Mouse (Mus musculus): ENCODE measurements at regions not wholly inside any gene's neighbourhood (a gene's known extent, or its start where the extent isn't known, plus 50 kb on each side); places are given as distances from the start of the nearest gene placed in this dataset.
A peak's percentile ranks its signal among the peaks of the same experiment; 100 is the strongest.

- DNase-seq (ENCODE audit: low spot score): no peak
These were observed 745.9 kb downstream of the Tmem182 start for GRCm38 (mm10) chr1:41551271-41551670.

DNA sequence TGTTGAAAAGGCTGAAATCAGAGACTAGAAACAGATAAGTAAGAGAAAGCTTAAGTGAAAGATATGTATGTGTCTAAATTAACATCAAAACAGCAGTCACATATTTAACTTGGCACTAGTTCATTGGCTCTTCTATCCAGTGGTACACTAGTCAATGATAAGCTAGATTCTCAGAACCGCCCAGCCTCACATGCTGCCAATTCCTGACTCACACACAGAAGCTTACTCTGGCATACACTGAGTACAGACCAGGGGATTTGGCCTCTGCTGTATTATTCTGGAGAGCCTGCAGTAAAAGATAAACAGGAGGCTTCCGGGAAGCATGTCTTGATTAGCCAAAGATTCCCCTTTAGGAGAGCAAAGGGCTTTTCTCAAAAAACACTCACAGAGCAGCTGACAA lies 750.2 kb downstream of the Tmem182 start:
- DNase-seq (ENCODE audit: low spot score): no peak

GRCm38 (mm10) chr1:41559101-41559665 lies 753.8 kb downstream of the Tmem182 start:
- DNase-seq (ENCODE audit: low spot score): no peak

DNA sequence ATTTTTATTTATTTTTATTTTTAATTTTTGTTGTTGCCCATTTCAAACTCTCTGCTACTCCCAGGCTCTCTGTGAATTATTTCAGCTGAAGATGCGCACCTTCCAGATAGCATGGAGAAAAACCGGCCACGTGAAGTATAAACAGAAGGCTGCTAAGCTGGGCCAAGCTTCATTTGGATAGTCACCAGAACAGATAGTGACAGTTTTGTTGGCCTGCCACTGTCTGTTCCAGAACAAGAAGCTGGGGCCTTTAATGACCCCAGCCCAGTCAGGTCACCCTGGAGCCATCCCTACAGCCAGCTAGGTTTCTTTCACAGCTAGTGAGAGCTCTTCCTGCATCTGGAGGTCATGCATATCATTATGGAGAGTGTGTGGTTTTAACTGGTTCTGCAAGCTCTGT lies 754.6 kb downstream of the Tmem182 start:
- no peak for DNase-seq (ENCODE audit: low spot score)

- no peak for DNase-seq (ENCODE audit: low spot score)
These were observed 798.1 kb downstream of the Tmem182 start for GRCm38 (mm10) chr1:41603471-41603870.

DNA sequence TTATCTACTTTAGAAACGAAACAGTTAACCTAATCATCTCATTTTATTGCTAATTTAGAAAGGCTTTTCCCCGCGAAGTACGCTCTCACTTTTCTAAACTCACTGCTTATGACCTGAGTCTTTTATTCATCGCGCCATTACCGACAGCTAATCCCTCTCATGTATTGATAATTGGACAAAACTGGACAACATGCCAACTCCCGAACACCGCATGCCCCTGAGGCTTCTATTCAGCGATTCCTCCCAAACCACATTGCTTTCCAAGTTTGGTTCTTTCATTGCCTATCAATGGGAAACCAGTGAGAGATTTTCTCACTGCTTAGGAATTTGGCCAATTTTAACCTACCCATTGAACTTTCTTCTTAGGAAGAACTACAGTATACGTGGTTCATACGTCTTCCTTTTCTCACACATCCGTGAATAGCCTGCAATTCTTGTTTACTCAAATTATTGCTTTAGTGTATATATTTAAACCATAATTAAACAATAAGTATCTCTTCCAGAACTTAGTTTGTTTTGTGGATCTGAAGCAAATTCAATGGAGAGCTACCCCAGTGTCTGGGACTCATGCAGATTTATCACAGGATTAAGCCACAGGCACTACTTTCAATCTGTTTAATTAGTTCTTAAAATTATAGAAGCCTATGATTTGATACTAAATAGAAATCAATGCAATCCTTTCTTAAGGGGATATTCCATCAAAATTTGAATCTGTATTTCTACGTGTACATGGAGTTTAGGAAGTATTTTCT lies 799.8 kb downstream of the Tmem182 start:
- peak; percentile 56 for DNase-seq (ENCODE audit: low spot score)

- peak; percentile 29 for DNase-seq (ENCODE audit: low spot score)
These were observed 800.3 kb downstream of the Tmem182 start for GRCm38 (mm10) chr1:41605748-41606131.

DNA sequence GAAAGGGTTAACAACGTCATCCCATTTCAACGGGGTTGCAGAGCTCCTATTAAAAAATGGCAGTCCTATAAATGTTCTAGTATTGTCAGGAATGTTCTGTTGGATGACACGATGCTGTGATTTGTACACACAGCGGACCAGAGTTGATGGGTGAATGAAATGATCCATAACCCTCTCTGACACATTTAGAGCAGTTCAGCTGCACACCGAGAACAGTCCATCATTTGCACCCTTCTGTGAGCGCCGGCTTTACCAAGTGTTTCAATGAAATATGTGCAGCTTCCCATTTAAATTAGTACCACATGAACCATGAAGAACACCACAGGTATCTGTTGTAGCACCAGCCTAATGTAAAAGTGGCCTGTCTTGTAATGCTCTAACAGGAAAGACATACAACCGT lies 805.4 kb downstream of the Tmem182 start:
- DNase-seq (ENCODE audit: low spot score): peak; percentile 56

GRCm38 (mm10) chr1:41651804-41652203 lies 846.4 kb downstream of the Tmem182 start:
- peak; percentile 36 for DNase-seq (ENCODE audit: low spot score)

DNA sequence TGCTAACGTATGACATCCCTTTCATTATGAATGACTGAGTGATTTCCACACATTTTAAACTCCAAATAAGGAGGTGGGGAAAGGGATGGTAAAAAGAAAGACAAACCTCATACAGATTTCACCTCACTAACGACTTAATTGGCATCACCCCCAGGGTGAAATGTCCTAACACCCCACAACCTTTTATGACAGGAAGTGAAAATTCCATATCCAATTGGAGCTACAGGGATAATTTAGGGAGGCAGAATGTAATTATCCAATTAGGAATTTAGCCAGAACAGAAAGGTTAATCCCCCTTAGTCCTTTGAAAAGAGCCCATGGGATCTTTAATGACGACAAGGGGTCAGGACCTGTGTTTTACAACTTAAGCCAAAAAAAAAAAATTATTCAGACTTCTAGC lies 846.8 kb downstream of the Tmem182 start:
- peak; percentile 45 for DNase-seq (ENCODE audit: low spot score)

- peak; percentile 68 for DNase-seq (ENCODE audit: low spot score)
These were observed 847.4 kb downstream of the Tmem182 start for GRCm38 (mm10) chr1:41652646-41653427.

DNA sequence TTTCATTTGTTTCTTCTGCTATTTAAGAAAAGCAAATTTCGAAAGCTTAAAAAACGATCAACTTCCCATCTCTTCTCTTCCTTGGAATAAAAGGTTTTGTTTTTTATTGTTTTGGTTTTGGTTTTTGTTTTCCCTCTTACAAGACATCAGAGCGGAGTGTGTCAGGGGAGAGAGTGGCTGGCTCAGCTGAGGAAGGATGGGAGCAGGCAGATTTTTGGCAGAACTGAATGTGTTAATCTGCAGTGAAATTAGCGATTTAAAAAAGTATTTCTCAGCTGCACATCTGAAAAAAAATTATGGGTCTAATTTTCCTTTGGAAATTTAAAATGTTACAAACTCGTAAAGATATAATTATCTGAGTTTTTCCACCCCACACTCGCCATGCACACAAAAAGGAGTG lies 868.7 kb downstream of the Tmem182 start:
- no peak for DNase-seq (ENCODE audit: low spot score)

GRCm38 (mm10) chr1:41675345-41675744 lies 869.9 kb downstream of the Tmem182 start:
- no peak for DNase-seq (ENCODE audit: low spot score)

GRCm38 (mm10) chr1:41705692-41706091 lies 900.3 kb downstream of the Tmem182 start:
- DNase-seq (ENCODE audit: low spot score): no peak

- DNase-seq (ENCODE audit: low spot score): peak; percentile 46
These were observed 937.4 kb downstream of the Tmem182 start for GRCm38 (mm10) chr1:41742644-41743331.

DNA sequence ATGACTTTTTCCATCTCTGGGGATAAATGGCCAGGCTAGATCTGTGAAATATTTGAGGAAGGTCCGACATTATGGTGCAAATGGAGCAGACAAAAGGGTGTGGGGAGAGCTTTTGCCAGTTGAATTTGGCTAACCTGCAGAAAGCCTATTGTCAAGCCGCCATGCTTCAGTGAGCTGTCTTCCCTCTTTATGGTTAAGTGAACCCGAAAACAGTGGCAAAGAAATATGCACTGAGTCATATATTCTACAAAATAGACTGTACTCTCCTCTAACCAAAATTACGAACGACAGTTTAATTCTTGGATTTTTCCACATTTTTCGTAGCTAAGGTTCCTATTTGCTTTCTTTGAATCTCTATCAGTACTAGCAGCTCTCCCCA lies 937.9 kb downstream of the Tmem182 start:
- DNase-seq (ENCODE audit: low spot score): peak; percentile 48

DNA sequence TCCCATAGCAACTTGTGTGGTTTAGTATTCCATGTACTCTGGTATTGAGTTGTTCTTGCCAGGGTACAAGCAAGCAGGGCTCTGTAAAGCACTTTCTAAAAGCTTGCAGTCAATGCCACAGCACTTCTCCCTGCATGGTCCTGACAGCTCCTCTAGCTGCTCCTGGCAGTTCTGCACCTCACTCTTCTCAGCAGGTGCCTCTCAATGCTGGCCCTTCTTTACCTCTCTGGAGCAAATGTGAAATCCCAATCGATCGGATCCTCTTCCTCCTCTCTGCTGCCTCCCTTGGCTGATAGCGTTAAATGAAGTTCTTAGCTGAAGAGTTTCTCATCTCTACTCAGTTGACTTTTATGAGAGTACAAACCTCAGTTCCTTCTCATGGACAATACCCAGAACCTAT lies 939.1 kb downstream of the Tmem182 start:
- no peak for DNase-seq (ENCODE audit: low spot score)

DNA sequence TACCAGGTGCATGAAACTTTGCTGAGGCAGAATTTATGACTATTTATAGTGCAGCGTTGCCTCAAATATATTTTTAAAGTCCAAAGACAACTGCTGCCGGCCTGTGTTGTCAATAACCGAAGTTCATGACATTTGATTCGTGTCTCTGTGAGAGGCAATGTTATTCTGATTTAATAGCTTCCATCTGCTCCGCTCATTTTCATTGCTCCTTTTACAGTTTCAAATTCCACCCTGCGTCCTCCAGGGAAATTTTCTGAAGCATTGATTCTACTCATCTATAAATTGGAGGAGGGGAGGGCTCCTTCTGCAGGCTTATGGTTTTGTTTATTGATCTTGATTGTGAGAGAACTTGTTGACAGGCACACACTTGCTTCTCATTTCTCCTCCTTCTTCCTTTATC lies 936.2 kb upstream of the Pou3f3 start:
- peak; percentile 55 for DNase-seq (ENCODE audit: low spot score)
